Mouse (Mus musculus) kidney, adult 2 months (tissue): Measurements from ENCODE around the gene Strn4. TPM values are rescaled to one million over a fixed set of nuclear protein-coding genes. Genes with fewer than 3 reads are reported as not detected.

Source experiments
- DNase-seq: peaks from one replicate; pipeline ENCODE4 v3.0.0; 2021
- H3K27ac ChIP-seq: fragments of 200-500 bp; 2 replicates; pipeline ENCODE4 v1.5.1; 2012; ENCODE audit warnings: low read depth, low read length, control low read depth, inconsistent platforms; ENCODE audit not compliant: insufficient read depth
- H3K27me3 ChIP-seq: fragments of 200-500 bp; replicated peaks from 2 replicates; pipeline ENCODE4 v1.6.1; 2012; ENCODE audit warnings: mild to moderate bottlenecking, moderate library complexity, low read length, inconsistent platforms; ENCODE audit not compliant: control insufficient read depth, insufficient read depth
- H3K36me3 ChIP-seq: fragments of 200-500 bp; 2 replicates; pipeline ENCODE4 v1.6.1; 2012; ENCODE audit warnings: mild to moderate bottlenecking, moderate library complexity, low read length, inconsistent platforms; ENCODE audit not compliant: control insufficient read depth, insufficient read depth
- H3K4me1 ChIP-seq: fragments of 200-500 bp; 2 replicates; pipeline ENCODE4 v1.6.1; 2011; ENCODE audit warnings: low read length; ENCODE audit not compliant: control insufficient read depth, insufficient read depth
- H3K4me3 ChIP-seq: fragments of 200-500 bp; 2 replicates; pipeline ENCODE4 v1.5.1; 2011; ENCODE audit warnings: mild to moderate bottlenecking, low read depth, low read length, control low read depth; ENCODE audit not compliant: insufficient read depth
- CTCF ChIP-seq: fragments of 200-500 bp; conservative IDR thresholded peaks from 2 replicates; pipeline ENCODE4 v1.5.1; 2011; ENCODE audit warnings: low read depth, mild to moderate bottlenecking, control low read depth, low read length, moderate library complexity, mixed read lengths; ENCODE audit not compliant: insufficient read depth, insufficient read length
- POLR2A ChIP-seq: fragments of 200-500 bp; IDR thresholded peaks from one replicate; pipeline ENCODE4 v1.6.1; 2011; ENCODE audit warnings: low read depth, low read length, control low read depth
- WGBS: fragments of 180-500 bp; shearing (Covaris S2); methylation state at CpG from one replicate; pipeline ENCODE4 v1.1.7; 2018; 5-methylcytosine and 5-hydroxymethylcytosine counted together
- polyA plus RNA-seq: library from polyadenylated mRNA; depleted of rRNA; stranded (reverse); fragments of >200 nt; gene quantifications from 2 replicates; pipeline ENCODE4 v1.2.3, GENCODE M21; 2012

Strn4 gene
- polyA plus RNA-seq, 1 experiment: 94.4 TPM

DNA sequence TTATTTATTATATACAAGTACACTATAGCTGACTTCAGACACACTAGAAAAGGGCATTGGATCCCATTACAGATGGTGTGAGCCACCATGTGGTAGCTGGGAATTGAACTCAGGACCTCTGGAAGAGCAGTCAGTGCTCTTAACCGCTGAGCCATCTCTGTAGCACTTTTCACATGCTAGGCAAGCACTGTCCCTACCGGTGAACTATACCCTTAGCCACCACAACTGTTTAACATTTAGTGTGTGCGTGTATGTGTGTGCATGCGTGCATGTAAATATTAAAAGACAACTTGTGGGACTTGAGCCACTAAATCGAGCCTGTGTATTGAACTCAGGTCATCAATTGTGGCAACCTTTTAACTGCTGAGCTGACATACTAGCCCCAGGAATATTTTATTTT, 31.1 kb downstream of the Strn4 start:
- no peak overlapping the region for H3K4me3 ChIP-seq
- no peaks in the 10 kb centered on the region for H3K27me3 ChIP-seq
- 86% methylated on average over 5 of the region's 5 CpGs for WGBS
- H3K36me3 ChIP-seq: no peaks in the 10 kb centered on the region
- H3K4me1 ChIP-seq: 0 out of 2 replicates have a peak, but pooled peaks cover 5% of the 10 kb centered on the region
- TF ChIP-seq CTCF: no peak
- TF ChIP-seq POLR2A: no peak
- DNase-seq: no peak
- H3K27ac ChIP-seq: no peak overlapping the region

DNA sequence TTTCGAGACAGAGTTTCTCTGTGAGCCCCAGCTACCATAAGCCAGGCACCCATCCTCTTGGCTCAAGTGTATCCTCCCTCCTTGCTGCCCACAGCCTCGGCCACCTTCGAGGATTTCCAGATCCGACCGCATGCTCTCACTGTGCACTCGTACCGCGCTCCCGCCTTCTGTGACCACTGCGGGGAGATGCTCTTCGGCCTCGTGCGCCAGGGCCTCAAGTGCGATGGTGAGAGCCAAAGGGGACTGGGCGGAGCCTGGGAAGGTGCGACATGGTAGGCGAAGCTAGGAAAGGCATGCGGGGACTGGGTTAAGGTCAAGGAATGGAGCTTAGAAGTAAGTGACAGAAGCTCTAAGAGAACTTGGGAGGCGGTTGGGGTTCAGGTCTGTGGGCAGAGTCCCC, 31.8 kb downstream of the Strn4 start:
- Histone ChIP-seq H3K27me3 (no peaks in the 10 kb centered on the region), H3K4me1 (no peaks in the 10 kb centered on the region), H3K27ac (no peak overlapping the region), H3K36me3 (no peaks in the 10 kb centered on the region), H3K4me3 (no peak overlapping the region)
- no peak for DNase-seq
- TF ChIP-seq POLR2A (no peak), CTCF (no peak)
- 83% methylated on average over 19 of the region's 19 CpGs for whole genome bisulfite sequencing

DNA sequence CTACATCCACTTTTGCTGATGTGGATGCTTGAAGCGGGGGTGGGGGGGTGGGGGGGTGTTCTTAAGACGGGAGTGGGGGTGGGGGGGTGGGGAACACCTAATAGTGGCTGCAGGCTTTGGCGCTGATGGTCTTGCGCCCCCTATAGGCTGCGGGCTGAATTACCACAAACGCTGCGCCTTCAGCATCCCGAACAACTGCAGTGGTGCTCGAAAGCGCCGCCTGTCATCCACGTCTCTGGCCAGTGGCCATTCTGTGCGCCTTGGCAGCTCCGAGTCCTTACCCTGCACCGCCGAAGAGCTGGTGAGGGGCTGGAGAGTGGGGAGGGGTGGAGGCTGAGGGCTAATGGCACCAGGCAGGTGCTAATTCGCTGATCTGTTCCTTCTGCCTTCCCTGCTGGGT, 32.9 kb downstream of the Strn4 start:
- Histone ChIP-seq H3K4me3 (no peak overlapping the region), H3K36me3 (no peaks in the 10 kb centered on the region), H3K4me1 (no peaks in the 10 kb centered on the region), H3K27ac (no peak overlapping the region), H3K27me3 (no peaks in the 10 kb centered on the region)
- whole genome bisulfite sequencing: 48% methylated on average over 17 of the region's 17 CpGs
- DNase-seq: peak; percentile 48
- TF ChIP-seq CTCF (peak; percentile 59), POLR2A (no peak)

DNA sequence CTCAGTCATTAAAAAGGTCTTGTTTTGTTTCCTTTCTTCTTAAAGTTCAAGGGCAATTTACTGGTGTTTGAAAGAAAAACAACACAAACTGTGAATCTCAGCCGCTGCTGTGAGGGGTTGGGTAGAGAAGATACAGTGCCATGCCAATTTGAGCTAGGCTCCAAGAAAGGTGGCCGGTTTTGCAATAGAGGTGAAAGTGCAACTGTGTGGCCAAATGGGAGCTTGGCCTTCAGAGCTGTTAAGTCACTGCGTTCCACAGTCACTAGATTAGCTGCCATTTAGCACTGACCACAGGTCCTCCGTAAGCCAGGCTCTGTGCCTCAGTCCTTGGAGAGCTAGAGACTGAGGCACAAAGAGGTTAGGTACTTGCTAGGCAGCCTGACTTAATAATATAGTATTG, 35.9 kb downstream of the Strn4 start:
- H3K36me3 ChIP-seq: no peaks in the 10 kb centered on the region
- no peak for DNase-seq
- no peak for TF ChIP-seq POLR2A
- no peak for TF ChIP-seq CTCF
- H3K4me1 ChIP-seq: no peaks in the 10 kb centered on the region
- H3K27me3 ChIP-seq: no peaks in the 10 kb centered on the region
- 71% methylated on average over 4 of the region's 4 CpGs for WGBS
- H3K27ac ChIP-seq: no peak overlapping the region
- no peak overlapping the region for H3K4me3 ChIP-seq

DNA sequence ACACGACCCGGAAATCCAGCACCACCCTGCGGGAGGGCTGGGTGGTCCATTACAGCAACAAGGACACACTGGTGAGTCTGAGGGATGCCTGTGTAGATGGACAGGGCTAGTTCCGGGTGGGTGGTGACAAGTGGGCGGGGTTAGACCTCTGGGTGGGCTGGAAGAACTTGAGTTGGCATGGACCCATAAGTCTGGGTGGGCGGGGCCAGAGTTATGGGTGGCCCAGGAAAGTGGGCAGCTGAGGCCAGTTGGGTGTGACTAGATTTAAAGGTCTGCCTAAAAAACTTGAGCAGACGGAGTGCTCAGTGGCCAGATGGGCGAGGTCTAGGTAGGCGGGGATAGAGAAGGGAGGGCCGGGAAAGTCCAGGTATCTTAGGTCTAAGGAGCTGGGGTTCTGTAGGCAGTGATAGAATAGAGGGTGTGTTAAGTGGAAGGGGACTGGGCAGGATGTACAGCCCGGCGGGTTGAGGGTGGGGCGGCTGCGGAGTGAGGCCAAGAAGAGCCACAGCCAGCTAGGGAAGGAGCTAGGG, 37.7 kb downstream of the Strn4 start:
- no peak overlapping the region for H3K27ac ChIP-seq
- WGBS: 73% methylated on average over 14 of the region's 14 CpGs
- no peaks in the 10 kb centered on the region for H3K4me1 ChIP-seq

DNA sequence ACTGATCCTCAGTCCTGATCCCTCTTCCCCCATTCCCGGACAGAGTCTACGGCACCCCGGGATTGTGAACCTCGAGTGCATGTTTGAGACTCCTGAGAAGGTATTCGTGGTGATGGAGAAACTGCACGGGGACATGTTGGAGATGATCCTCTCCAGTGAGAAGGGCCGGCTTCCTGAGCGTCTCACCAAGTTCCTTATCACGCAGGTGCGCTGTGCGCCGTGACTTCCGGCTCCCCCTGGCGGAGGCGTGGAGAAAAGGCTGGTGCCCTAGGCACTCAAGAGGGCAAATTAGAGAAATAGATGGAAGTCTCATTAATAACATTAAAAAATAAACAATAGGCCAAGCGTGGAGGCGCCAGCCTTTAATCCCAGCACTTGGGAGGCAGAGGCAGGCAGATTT, 42.6 kb downstream of the Strn4 start:
- no peaks in the 10 kb centered on the region for H3K27me3 ChIP-seq
- no peak for TF ChIP-seq POLR2A
- peak; percentile 72 for TF ChIP-seq CTCF
- DNase-seq: peak; percentile 49
- H3K4me3 ChIP-seq: no peak overlapping the region
- H3K36me3 ChIP-seq: no peaks in the 10 kb centered on the region
- WGBS: 27% methylated on average over 17 of the region's 17 CpGs
- H3K4me1 ChIP-seq: no peaks in the 10 kb centered on the region
- no peak overlapping the region for H3K27ac ChIP-seq

More for the DNA sequence above, 37.7 kb downstream of the Strn4 start:
- Histone ChIP-seq H3K36me3 (no peaks in the 10 kb centered on the region), H3K27me3 (no peaks in the 10 kb centered on the region), H3K4me3 (no peak overlapping the region)
- DNase-seq: peak; percentile 43
- no peak for TF ChIP-seq POLR2A

DNA sequence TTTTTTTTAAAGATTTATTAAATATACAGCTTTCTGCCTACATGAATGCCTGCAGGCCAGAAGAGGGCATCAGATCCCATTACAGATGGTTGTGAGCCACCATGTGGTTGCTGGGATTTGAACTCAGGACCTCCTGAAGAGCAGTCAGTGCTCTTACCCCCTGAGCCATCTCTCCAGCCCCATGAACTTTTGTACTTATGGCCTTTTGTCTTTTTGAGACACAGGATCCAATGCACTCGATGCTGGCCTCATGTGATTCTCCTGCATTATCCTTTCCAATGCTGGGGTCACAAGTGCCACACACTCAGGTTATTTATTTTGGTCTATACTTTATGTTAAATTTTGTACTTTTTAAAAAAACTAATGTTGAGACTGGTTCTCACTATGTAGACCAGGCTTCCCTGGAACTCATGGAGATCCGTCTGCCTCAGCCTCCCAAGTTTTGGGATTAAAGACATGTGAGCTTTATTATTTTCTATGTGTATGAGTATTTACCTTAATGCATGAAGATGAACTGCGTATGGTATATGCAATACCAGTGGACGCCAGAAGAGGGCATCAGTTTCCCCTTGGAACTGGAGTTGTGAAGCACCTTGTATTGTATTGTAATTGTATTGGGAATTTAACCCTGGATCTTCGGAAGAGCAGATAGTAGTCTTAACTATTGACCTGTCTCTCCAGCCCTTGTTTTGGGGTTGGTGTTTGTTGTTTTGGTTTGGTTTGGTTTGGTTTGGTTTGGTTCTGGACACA, 44.4 kb downstream of the Strn4 start:
- TF ChIP-seq CTCF (0 out of 2 replicates have a peak, but pooled peaks have one; percentile 16), POLR2A (no peak)
- no peak overlapping the region for H3K27ac ChIP-seq
- peak; percentile 52 for DNase-seq
- no peak overlapping the region for H3K4me3 ChIP-seq
- WGBS: 33% methylated on average over 5 of the region's 5 CpGs
- H3K4me1 ChIP-seq: no peaks in the 10 kb centered on the region
- no peaks in the 10 kb centered on the region for H3K27me3 ChIP-seq
- H3K36me3 ChIP-seq: no peaks in the 10 kb centered on the region

DNA sequence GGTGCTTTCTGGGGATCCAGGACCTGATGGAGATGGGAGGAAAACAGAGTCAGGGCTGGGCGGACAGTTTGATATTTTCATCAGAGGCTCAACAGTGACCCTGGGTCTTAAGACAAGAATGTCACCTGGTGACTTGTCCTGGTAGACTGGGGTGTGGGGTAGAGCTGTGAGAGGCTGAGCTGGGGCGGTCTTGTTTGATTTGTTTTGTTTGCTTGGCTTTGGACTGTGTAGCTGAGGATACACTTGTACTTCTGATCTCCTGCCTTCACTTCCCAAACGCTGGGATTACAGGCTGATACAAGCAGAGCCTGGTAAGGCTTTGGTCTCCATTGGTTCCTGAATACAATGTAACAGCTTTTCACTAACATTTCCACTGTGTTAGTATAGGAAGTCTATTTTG, 51.8 kb downstream of the Strn4 start:
- H3K4me3 ChIP-seq: no peak overlapping the region
- H3K27ac ChIP-seq: no peak overlapping the region
- TF ChIP-seq POLR2A (no peak), CTCF (no peak)
- no peaks in the 10 kb centered on the region for H3K4me1 ChIP-seq
- no peaks in the 10 kb centered on the region for H3K27me3 ChIP-seq
- DNase-seq: no peak
- no peaks in the 10 kb centered on the region for H3K36me3 ChIP-seq
- WGBS: 91% methylated on average over 3 of the region's 3 CpGs
